Mouse (Mus musculus): Measurements from ENCODE around the gene Cnot6l.
A peak's percentile ranks its signal among the peaks of the same experiment; 100 is the strongest.

Cnot6l gene

DNA sequence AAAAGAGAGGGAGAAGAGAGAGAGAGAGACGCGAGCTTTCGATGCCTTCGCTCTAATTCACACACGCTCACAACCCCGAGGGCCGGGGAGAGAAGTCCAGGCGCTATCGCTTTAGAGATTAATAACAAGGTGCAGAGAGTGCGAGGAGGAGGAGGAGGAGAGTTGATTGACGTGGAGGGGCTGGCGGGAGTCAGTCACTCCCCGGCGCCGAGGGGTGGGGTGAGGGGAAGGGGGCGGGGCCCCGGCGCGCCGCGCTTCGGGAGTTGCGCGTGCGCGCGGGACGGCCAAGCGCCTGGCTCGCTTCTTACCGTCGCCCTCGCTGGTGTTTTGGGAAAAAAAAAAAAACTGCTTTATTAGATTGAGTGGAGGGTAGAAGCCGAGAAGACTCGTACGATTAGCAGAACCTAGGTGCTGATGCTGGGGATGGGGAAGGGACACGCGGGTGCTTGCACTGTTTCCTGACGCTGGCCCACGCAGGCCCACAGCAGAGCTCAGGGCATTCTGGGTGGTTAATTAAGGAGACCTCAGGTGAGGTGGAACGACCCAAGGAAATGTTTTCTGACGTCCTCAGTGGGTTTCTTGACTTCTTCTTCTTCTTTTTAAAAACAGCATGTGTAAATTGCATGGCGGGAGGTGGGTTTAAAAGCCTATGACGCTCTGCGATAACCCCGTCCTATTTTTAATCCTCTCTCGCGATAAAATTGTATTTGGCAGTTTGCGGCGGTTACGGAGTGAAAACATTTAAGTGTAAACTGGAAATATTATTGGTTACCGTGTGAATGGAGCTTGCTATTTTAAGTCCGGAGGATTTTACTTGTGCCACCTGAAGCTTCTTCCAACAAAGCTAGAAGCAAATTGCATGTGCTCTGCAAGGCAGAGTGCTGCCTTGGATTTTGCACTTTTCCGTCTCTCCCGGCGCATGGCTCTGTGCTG lies 1.3 kb downstream of the Cnot6l start:
- peak; percentile 89 for DNase-seq (ENCODE audit: extremely low read depth, insufficient read length, low spot score)

DNA sequence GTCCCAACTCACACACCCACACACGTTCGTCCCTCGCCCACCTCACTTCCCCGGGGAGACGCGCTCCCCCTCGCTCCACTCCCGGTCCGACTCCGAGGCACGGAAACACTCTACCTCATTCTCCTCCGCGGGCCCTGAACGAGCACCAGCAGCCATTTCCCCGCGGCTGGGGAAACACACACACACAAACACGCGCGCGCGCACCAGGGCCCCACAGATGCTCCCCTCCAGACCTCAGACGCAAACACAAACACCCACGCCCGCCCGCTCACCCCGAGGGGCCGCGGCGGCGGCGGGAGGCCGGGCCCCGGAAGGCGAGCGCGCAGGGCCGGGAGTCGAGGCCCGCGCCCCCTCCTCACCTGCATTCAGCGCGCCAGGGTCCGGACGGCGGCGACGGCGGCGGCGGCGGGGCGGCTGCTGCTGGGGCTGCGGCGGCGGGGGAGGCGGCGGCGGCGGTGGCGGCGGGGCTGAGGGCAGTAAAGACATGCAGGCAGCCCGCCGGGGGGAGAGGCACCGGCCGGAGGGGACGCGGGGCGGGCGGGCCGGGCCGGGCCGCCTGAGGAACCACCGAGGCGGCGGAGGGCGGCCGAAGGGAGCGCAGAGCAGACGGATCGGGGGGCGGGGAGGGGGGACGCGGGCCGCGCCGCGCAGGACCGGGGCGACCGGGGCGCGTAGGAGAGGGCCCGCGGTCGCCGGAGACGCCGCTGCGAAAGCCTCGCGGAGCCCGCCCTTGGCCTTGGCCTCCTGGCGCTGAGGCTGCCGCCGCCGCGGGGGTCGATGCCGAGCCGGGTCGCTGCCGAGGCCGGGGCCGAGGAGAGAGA lies 2.2 kb downstream of the Cnot6l start:
- DNase-seq (ENCODE audit: extremely low read depth, insufficient read length, low spot score): peak; percentile 62

- no peak for DNase-seq (ENCODE audit: extremely low read depth, insufficient read length, low spot score)
Measured at GRCm38 (mm10) chr5:96161263-96161577, 2.8 kb downstream of the Cnot6l start.

- peak; percentile 49 for DNase-seq (ENCODE audit: extremely low read depth, insufficient read length, low spot score)
Measured at GRCm38 (mm10) chr5:96160467-96161262, 3.3 kb downstream of the Cnot6l start.

GRCm38 (mm10) chr5:96142351-96142750 lies 21.6 kb downstream of the Cnot6l start:
- no peak for DNase-seq (ENCODE audit: extremely low read depth, insufficient read length, low spot score)

GRCm38 (mm10) chr5:96130683-96131082 lies 33.3 kb downstream of the Cnot6l start:
- DNase-seq (ENCODE audit: extremely low read depth, insufficient read length, low spot score): no peak

- DNase-seq (ENCODE audit: extremely low read depth, insufficient read length, low spot score): no peak
Measured at GRCm38 (mm10) chr5:96126856-96127255, 37.1 kb downstream of the Cnot6l start.

DNA sequence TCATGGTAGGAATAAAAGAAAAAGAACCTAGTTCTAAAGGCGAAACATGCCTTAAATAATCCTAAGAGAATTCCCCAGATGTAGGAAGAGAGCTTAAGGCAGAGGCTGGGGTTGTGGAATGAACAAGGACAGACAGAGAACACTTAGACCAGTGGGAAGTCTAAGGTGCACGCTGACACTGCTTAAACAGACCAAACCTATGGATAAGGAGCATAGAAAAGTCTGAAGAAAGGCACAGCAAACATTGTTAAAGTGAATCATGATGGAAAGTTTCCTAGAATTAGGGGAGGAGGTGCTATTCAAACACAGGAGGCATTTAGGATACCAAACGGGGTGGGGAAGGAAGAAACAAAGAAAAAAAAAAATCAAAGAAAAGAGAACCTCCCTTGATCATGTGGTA lies 49.0 kb downstream of the Cnot6l start:
- no peak for DNase-seq (ENCODE audit: extremely low read depth, insufficient read length, low spot score)

DNA sequence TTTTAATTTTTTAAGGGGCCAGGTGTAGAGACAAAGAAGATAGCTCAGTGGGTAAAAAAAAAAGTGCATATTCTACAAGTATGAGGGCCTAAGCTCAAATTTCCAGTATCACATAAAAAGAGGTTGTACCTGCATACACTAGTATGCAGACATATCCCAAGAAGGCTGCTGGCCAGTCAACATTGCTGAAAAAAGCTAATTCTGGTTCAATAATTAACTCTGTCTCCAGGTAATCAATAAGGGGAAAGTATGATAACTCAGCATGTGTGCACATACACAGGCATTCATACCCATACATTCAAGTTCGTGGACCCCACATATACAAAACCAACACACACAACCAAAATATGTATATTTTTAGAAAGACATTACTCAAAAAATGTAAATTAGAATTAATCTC lies 59.3 kb downstream of the Cnot6l start:
- no peak for DNase-seq (ENCODE audit: extremely low read depth, insufficient read length, low spot score)

GRCm38 (mm10) chr5:96091468-96091867 lies 72.5 kb downstream of the Cnot6l start:
- DNase-seq (ENCODE audit: extremely low read depth, insufficient read length, low spot score): no peak

GRCm38 (mm10) chr5:96085324-96085723 lies 78.6 kb downstream of the Cnot6l start:
- DNase-seq (ENCODE audit: extremely low read depth, insufficient read length, low spot score): no peak

- no peak for DNase-seq (ENCODE audit: extremely low read depth, insufficient read length, low spot score)
Measured at GRCm38 (mm10) chr5:96079026-96079425, 84.9 kb downstream of the Cnot6l start.

GRCm38 (mm10) chr5:96065591-96065990 lies 98.4 kb downstream of the Cnot6l start:
- DNase-seq (ENCODE audit: extremely low read depth, insufficient read length, low spot score): no peak

- DNase-seq (ENCODE audit: extremely low read depth, insufficient read length, low spot score): no peak
Measured at GRCm38 (mm10) chr5:96042492-96042891, 121.5 kb downstream of the Cnot6l start.

GRCm38 (mm10) chr5:96041507-96042104 lies 122.4 kb downstream of the Cnot6l start:
- DNase-seq (ENCODE audit: extremely low read depth, insufficient read length, low spot score): no peak

DNA sequence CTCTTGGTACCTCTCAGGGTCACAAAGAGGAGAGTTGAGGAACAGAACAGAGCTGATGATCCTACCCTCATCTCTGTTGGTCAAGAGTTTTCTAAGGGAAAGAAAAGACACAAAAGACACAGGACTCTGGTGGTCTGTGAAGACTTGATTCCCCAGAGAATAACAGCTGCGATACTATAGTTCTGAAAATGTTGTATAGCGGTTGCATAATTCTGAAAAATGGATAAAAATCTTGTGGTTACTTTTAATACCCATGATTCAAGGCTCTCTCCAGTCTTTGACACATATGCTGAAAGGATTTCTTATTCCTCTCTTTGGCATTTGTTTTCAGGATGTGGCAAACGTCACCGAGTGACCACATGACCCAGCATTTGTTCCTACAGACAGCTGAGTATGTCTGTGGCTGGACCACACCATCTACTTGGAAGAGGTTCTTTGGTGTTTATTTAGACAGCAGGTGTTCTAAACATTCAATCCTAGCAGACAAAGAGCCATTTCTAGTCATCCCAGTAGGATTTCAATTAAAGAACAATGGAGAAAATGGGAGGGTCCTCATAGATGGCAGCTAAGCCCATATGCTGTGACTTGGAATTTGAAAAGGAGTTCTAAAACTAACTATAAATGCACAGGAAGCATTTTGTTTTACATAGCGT lies 124.7 kb downstream of the Cnot6l start:
- no peak for DNase-seq (ENCODE audit: extremely low read depth, insufficient read length, low spot score)

DNA sequence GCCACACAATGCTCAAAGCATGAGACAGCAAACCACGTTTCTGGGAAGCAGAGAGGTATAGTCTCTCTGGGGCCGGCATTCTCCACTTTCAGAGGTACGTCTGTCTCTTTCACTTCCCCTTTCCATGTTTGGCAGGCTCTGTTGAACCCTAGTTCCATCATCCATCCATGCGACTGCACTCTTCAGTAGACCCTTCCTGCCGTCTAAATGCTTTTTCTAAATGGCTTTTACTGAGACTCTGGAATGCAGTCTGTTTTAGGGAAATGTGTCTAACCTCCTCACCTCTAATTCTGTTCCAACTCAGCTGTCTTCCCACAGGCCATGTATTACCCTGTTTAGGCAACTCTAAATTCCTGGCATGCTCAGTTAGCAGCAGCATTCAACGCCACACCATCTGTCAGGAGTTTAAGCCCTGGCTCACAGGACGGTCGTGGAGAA lies 126.3 kb downstream of the Cnot6l start:
- DNase-seq (ENCODE audit: extremely low read depth, insufficient read length, low spot score): no peak

- no peak for DNase-seq (ENCODE audit: extremely low read depth, insufficient read length, low spot score)
Measured at GRCm38 (mm10) chr5:96036125-96036672, 127.8 kb downstream of the Cnot6l start.

DNA sequence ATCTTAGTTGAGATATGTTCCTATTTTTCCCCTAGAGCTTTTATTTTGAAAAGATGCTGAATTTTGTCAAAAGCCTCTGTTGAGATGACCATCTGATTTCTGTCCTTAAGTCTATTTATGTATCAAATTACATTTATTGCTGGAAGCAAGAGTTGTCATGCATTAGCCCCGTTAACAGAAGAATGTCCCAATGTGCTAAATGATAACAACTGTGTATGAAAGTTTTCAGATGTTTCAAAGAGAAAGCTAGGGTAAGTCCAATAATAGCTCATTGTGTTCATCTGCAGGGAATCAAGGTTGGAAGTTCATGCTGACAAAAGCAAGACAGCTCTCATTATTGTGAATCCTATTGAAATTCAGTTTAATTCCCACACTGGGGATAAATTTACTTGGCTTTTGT lies 129.9 kb downstream of the Cnot6l start:
- no peak for DNase-seq (ENCODE audit: extremely low read depth, insufficient read length, low spot score)

DNA sequence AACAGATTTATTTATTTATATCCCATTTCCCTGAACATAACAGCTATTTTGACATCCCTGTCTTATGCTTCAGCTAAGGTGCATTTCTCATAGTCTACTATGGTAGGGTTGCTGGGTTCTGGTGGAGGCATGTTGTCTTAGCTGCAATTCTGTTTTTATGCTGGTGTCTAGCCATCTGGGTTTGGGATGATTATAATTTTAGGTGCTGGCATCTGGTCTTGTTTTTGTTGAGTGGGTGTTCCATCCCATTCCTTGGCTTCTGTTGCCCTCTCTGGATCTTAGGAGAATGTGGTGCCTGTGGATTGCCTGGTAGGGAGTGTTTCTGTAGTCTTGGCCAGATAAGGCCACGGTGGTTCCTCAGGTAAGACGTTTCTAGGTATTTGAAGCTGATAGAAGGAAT lies 134.2 kb downstream of the Cnot6l start:
- no peak for DNase-seq (ENCODE audit: extremely low read depth, insufficient read length, low spot score)
